Comparison of ENCODE assay signal across 8 mouse cellular contexts in the genomic region with DNA sequence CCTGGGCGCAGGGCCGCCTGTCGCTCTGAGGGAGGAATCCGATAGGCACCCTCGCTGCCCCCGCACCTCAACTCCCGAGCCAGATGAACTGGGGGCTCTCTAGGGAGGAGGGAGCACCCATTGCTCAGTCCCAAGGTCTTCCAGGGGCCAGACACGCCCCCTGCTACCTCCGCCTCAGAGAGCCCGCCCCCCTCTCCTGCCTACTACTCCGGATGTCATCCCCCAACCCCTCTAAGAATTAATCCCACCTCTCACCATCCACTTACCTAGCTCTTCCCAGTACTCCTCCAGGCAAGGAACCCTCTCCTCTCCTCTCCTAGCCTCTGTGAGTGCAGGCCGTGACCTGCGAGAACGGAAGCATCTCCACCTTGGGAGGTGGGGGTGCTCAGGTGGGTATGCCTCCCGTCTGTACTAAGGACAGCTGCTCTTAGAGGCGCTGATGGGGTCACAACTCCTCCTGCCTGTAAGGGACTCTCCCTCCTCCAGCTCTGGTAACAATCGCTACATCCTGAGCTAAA. TPM values are rescaled to one million over a fixed set of nuclear protein-coding genes. Genes with fewer than 3 reads are reported as not detected.
DNase-seq lines count a peak whose midpoint lies in the region; ATAC-seq and TF ChIP-seq lines count a peak whose summit lies in the region.

Gene Hpca, minus strand, starts transcription at position 468 of the 518 bp plus-strand sequence.

- no peaks in the 10 kb centered on the region for H3K36me3 ChIP-seq in heart, embryonic 16.5 days (ENCODE audit: control insufficient read depth, insufficient read depth)
- no peaks in the 10 kb centered on the region for H3K36me3 ChIP-seq in intestine, embryonic 15.5 days
- H3K36me3 ChIP-seq in midbrain, embryonic 12.5 days, result no peaks in the 10 kb centered on the region

- H3K4me2 ChIP-seq in heart, embryonic 16.5 days (ENCODE audit: low read depth, low read length), result peak within 1 kb of the TSS; percentile 73
- H3K4me2 ChIP-seq in intestine, embryonic 15.5 days (replicated peaks), result peak within 1 kb of the TSS; percentile 97
- H3K4me2 ChIP-seq in midbrain, embryonic 12.5 days (replicated peaks), result peak within 1 kb of the TSS; percentile 75

- peaks cover 63% of the 10 kb centered on the region for H3K27me3 ChIP-seq in heart, embryonic 16.5 days (ENCODE audit: control insufficient read depth, insufficient read depth, low read length)
- peaks cover 52% of the 10 kb centered on the region for H3K27me3 ChIP-seq in intestine, embryonic 15.5 days (replicated peaks)
- H3K27me3 ChIP-seq in midbrain, embryonic 12.5 days, result peaks cover 90% of the 10 kb centered on the region

- no peak within 1 kb of the TSS for H3K27ac ChIP-seq in heart, embryonic 16.5 days (ENCODE audit: low read length)
- no peak within 1 kb of the TSS for H3K27ac ChIP-seq in intestine, embryonic 15.5 days
- no peak within 1 kb of the TSS for H3K27ac ChIP-seq in midbrain, embryonic 12.5 days (replicated peaks)

- H3K9me3 ChIP-seq in heart, embryonic 16.5 days (replicated peaks; ENCODE audit: control insufficient read depth, low read length), result no peaks in the 10 kb centered on the region
- H3K9me3 ChIP-seq in intestine, embryonic 15.5 days, result no peaks in the 10 kb centered on the region
- H3K9me3 ChIP-seq in midbrain, embryonic 12.5 days, result no peaks in the 10 kb centered on the region

- H3K4me1 ChIP-seq in heart, embryonic 16.5 days (ENCODE audit: control insufficient read depth, insufficient read depth, low read length), result peaks cover 16% of the 10 kb centered on the region
- H3K4me1 ChIP-seq in intestine, embryonic 15.5 days (replicated peaks), result peaks cover 31% of the 10 kb centered on the region
- H3K4me1 ChIP-seq in midbrain, embryonic 12.5 days, result peaks cover 35% of the 10 kb centered on the region

- peak within 1 kb of the TSS; percentile 48 for H3K4me3 ChIP-seq in heart, embryonic 16.5 days (ENCODE audit: low read length)
- peak within 1 kb of the TSS; percentile 49 for H3K4me3 ChIP-seq in intestine, embryonic 15.5 days (replicated peaks)
- H3K4me3 ChIP-seq in midbrain, embryonic 12.5 days, result peak within 1 kb of the TSS; percentile 48

- under 1% methylated on average over 16 of the region's 17 CpGs for WGBS in heart, embryonic 16.5 days
- WGBS in intestine, embryonic 15.5 days, result 2% methylated on average over 17 of the region's 17 CpGs
- WGBS in midbrain, embryonic 12.5 days, result 3% methylated on average over 15 of the region's 17 CpGs

- no peak for DNase-seq in heart, adult 9 months (ENCODE audit: low spot score in 2 of 2)
- DNase-seq in brain, embryonic 14.5 days (ENCODE audit: low read depth), result no peak
- DNase-seq in right cerebral cortex, postnatal 36 days (ENCODE audit: low spot score in 2 of 2), result no peak
- DNase-seq in adrenal gland, adult 2 months, result no peak
- DNase-seq in gastrocnemius, adult 8-10 months (ENCODE audit: low spot score in 2 of 2), result no peak

- TF ChIP-seq CTCF in brain, embryonic 14.5 days (IDR thresholded peaks at IDR 0.05; ENCODE audit: borderline replicate concordance, extremely low read depth, insufficient read depth, insufficient read length), result no peak

- no peak within 1 kb of the TSS for H3K9ac ChIP-seq in heart, embryonic 16.5 days (ENCODE audit: low read length)
- H3K9ac ChIP-seq in intestine, embryonic 15.5 days, result no peak within 1 kb of the TSS
- peak within 1 kb of the TSS; percentile 55 for H3K9ac ChIP-seq in midbrain, embryonic 12.5 days (replicated peaks)

- ATAC-seq in heart, embryonic 16.5 days (replicated peaks; ENCODE audit: extremely low read depth, insufficient read depth, low FRiP score), result no peak
- ATAC-seq in intestine, embryonic 15.5 days, result peak; percentile 11; the same call in 1 of the 2 replicates
- 0 out of 2 replicates have a peak, but pooled peaks have one; percentile 11 for ATAC-seq in midbrain, embryonic 12.5 days (ENCODE audit: low FRiP score, low read depth)

- TF ChIP-seq POLR2A in brain, embryonic 14.5 days (IDR thresholded peaks at IDR 0.05; ENCODE audit: borderline replicate concordance, extremely low read depth, insufficient read depth, insufficient read length, poor library complexity, severe bottlenecking), result no peak

RNA-seq across cellular contexts. Expression of gene Hpca, which starts in this region (rescaled TPM):
- 0.60 and 0.88 TPM in 2 replicates for polyA plus RNA-seq in heart, embryonic 16.5 days (2015; fragmentation: Nextera tagmentation; extraction: Ambion mirVana)
- 50.3 and 57.2 TPM in 2 replicates for polyA plus RNA-seq in brain, embryonic 14.5 days (2012; rRNA removed)
- 4.1 and 5.2 TPM in 2 replicates for polyA plus RNA-seq in intestine, embryonic 15.5 days (2015; fragmentation: Nextera tagmentation; extraction: Ambion mirVana)
- polyA plus RNA-seq in midbrain, embryonic 12.5 days (2016; fragmentation: Nextera tagmentation; extraction: Ambion mirVana), result 3.6 and 4.0 TPM in 2 replicates
- 1 to 10 TPM in 1 of 2 experiments, under 1 TPM in 1; 0.66 to 1.1 TPM for total RNA-seq in adrenal gland, adult 2 months (2021)
- polyA plus RNA-seq in adrenal gland, adult 2 months (2012; rRNA removed), result 1.4 and 2.6 TPM in 2 replicates
- not detected for total RNA-seq in gastrocnemius, adult 8-10 months (2022)
